Mouse (Mus musculus) layer of hippocampus, adult 18-20 months (tissue): ENCODE results near the gene Zfp213. TPM values are rescaled to one million over a fixed set of nuclear protein-coding genes. Genes with fewer than 3 reads are reported as not detected.
"Not testable (repeated sequence)": the region's sequence is repeated elsewhere in the genome, so short reads cannot be mapped to it uniquely, and the experiment has no call there.

Experiments
- DNase-seq, 2 experiments: peaks; one replicate each; pipeline ENCODE4 v3.0.0; 2022; ENCODE audit warnings: low spot score in 2 of 2
- total RNA-seq, 2 experiments: library from RNA; stranded (reverse); gene quantifications; 2 replicates each; pipeline ENCODE4 v1.2.3; 2021

Zfp213 gene
- total RNA-seq, 2 experiments from 2014 or later: 7.9 to 8.0 TPM

DNA sequence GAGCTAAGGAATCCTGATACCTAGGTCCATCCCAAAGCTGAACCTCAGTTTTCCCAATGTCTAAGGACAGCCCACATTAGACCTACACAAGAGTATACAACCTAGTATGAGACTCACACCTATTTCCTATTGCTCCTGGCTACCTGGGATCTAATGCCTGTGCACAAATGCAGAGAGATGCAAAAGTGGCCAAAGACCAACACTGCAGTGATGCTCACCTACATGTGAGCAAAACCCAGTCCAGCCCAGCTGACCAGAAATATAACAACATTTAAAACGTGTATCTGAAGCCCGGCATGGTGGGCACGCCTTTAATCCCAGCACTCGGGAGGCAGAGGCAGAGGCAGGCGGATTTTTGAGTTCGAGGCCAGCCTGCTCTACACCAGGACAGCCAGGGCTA is 18.2 kb downstream of the Zfp213 start:
- DNase-seq: no peak

DNA sequence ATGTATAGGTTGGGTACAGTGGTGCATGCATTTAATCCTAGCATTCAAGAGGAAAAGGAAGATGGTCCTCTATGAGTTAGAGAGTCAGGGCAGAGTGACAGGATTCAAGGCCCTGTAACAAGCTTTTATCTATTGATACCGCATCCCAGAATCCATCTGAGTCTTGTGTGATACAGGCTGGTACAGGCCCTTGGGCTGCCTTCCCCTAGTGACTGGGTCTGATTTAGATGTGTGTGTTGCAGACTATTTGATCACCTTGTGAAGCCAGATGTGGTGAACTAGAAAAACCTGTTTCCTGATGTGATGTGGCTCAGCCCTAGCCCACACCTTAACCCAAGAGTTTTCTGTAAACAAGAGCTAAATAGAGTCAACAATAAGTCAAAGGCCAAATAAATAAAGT is 19.3 kb downstream of the Zfp213 start:
- no peak for DNase-seq

DNA sequence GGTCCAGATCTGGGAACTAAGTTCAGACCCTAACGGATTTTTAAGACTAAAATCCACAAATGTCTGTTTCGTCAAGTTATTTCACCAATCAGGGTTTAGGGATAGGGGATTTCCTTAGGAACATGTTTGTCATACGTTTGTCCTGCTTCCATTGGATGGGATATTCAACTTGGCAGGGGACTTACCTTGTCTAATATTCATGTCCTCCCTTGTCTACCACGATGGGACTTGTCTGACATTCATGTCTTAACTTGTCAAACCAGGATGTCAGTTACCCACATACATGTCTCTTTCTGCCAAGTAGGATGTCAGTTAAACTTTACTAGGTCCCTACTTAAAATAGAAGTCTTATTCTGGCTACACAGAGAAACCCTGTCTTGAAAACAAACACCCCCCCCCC is 20.1 kb downstream of the Zfp213 start:
- DNase-seq: no peak

DNA sequence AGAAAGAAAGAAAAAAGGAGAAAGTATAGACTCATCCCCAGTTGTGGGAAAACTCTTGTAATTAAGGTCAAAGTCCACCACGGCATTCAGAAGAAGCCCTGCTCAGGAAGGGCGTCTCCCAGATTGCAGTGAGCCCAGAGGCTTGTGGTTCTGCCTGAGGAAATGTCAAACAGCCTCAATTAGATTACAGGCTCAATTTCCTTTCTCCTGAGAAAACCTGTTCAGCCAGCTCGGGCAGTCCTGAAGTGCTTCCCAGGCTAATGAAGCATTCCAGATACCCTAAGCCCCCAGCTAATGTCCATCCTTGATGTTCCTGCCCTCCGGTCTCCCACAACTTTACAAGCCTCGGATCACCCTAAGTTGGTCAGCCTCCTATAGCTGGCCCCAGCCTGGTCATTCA is 20.7 kb downstream of the Zfp213 start:
- no peak for DNase-seq

DNA sequence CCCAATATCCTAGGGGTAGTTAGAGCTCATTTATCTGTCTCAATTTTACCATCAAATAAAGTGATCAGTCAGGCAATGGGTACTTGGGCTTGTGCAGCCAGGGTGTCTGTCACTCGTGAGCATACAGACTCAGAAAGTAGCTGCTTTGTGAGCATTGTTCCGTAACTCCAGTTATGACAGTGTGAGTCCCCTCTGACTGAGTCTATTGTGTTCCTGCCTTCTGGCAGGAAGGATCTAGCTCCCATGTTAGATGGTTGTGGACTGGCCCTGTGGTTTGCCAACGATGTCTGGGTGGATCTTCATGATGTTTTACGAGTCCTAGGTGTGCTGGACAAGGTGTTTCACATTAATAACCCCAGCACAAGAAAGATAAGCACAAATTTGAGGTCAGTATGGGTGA is 21.2 kb downstream of the Zfp213 start:
- no peak for DNase-seq

DNA sequence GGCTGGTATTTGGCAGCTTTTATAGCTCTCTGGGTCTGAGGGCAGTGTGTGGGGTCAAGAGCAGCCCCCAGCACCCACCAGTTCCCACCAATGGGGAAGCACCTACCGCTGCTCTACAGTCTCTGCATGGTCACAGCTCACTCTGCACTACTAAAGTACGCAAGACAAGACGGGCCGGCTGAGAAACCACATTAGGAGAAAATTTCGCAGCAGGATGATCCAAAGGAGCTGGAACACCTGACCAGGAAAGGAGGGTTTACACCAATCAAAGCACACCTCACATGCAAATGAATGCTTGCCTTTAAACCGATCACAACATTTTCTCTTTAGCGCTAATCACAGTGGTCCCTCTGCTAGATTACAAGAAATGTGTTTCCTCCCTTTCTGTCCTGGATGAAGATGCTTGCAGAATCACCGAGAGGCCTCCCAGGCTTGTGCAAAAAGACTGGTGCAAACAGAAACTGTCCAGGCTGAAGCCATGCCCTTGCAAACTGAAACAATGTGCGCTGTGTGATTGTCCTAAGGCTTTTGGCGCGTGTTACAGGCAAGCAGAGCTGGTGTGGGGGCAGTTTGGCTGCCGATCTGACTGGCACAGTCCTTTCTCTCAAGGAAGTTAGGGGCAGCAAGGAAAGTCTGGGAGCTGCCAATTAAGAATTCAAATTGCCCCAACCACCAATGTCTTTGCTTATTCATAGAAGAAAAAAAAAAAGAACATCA is 21.9 kb downstream of the Zfp213 start:
- DNase-seq: no peak

- DNase-seq: peak in 1 of 2 experiments; percentile 62
Measured at GRCm38 (mm10) chr17:23540605-23541475, 23.2 kb downstream of the Zfp213 start.

GRCm38 (mm10) chr17:23540106-23540505 is 23.9 kb downstream of the Zfp213 start:
- DNase-seq: no peak

GRCm38 (mm10) chr17:23539608-23540007 is 24.4 kb downstream of the Zfp213 start:
- DNase-seq: no peak

DNA sequence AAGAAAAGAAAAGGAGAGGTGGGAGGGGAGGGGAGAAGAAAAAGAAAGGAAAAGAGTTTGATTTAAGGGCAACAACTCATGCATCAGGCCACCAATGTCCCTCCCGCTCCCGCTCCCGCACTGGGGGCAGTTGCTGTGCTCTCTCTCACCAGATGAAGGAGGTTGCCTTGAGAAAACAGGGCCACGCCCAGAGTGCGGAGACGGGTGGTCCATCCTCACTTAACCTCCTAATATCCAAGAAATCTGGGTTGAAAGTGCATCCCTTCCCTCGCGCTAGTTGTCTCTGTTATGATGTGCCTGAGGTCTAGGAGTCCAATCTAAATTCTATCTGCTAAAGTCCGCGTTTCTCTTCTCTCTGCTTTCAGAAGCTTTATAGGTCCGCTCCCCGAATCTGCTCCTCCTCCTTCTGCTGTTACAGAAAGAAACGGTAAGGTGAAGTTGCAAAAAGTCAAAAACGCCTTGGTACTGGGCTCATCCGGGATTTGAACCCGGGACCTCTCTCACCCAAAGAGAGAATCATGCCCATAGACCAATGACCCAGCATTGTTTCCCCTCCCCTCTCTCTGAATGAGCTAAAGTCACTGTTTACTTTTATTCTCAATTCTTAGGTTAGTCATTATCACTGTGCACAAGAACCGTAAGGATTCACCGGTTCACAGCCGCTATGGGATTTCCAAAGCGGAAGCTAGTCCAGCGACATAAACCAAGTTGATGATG is 25.6 kb downstream of the Zfp213 start:
- no peak for DNase-seq

GRCm38 (mm10) chr17:23537554-23538255 is 26.3 kb downstream of the Zfp213 start:
- no peak for DNase-seq

GRCm38 (mm10) chr17:23535046-23535788 is 28.8 kb downstream of the Zfp213 start:
- DNase-seq: not testable (repeated sequence)

- DNase-seq: not testable (repeated sequence)
Measured at GRCm38 (mm10) chr17:23533591-23534490, 30.2 kb downstream of the Zfp213 start.

DNA sequence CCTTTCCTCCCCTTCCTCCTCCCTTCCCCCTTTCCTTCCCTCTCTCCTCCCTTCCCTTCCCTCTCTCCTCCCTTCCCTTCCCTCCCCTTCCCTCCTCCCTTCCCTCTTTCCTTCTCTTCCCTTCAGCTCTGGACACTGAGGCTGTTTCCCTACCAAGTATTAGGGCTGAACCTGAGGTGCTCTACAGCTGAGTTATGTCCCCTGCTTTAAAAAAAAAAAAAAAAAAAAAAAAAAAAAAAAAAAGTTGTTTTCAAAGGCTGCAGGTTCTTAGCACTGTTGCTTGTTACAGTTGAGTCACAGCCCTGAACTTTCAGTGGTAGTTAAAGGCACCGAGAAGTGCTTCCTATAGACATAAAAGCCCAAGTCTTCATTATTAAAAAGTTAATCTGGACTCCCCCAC is 32.6 kb downstream of the Zfp213 start:
- DNase-seq: not testable (repeated sequence)

- not testable (repeated sequence) for DNase-seq
Measured at GRCm38 (mm10) chr17:23522941-23523732, 40.9 kb downstream of the Zfp213 start.

DNA sequence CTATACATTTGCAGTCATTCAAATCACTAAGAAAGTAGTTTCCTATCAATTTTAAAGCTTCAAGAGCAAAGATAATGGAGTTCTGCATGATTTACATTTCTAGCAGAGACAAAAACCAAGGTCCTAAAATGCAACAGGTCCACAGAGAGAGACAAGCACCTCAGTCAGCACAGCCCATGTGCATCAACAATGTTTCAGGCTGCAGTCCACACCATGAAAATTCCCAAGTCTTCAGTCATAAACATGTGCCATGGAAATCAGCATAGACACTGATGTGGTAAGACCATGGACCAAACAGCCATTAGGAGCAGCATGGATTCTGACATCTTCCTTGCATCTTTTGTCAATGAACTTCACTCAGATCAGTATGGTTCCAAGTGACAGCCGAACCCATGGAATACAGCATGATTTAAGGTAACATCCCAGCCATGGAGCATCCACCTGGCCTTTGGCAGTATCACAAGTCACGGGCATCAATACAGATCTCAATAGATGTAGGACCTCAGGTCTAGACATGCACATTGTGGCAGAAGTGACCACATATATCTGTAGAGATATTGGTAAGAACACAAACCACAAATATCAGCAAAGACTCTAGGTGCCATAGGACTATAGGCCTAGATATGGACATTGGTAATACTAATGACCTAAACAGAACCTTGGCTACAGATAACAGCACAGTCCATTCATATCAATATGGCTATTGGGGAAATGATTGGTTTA is 45.2 kb downstream of the Zfp213 start:
- DNase-seq: no peak
